Mouse (Mus musculus) MEL (cell line): ENCODE results near the gene Kif5c. TPM values are rescaled to one million over a fixed set of nuclear protein-coding genes. Genes with fewer than 3 reads are reported as not detected.

Experiments
- DNase-seq: peaks from one replicate; pipeline ENCODE4 v3.0.0; 2011; ENCODE audit warnings: low read depth, low spot score
- H3K27ac ChIP-seq: 2 replicates; pipeline ENCODE4 v1.5.1; 2012; ENCODE audit warnings: low read depth, mild to moderate bottlenecking, control low read depth, low read length, moderate library complexity; ENCODE audit not compliant: control insufficient read depth
- H3K27me3 ChIP-seq, 2 experiments: fragments of 150-350 bp in 1 of 2; sonication (generic) in 1 of 2; 2 replicates each; pipeline ENCODE4 v1.6.1; 2012; ENCODE audit warnings: low read length in 2 of 2, mild to moderate bottlenecking in 2 of 2, improper control_type of control experiment in 1 of 2, moderate library complexity in 1 of 2; ENCODE audit not compliant: insufficient read depth in 2 of 2, control insufficient read depth in 1 of 2
- H3K36me3 ChIP-seq, 2 experiments: 2 replicates each; pipeline ENCODE4 v1.6.1; 2012 to 2014; ENCODE audit warnings: low read length in 2 of 2, improper control_type of control experiment in 1 of 2, inconsistent platforms in 1 of 2, mild to moderate bottlenecking in 1 of 2; ENCODE audit not compliant: insufficient read depth in 2 of 2, control insufficient read depth in 1 of 2
- H3K4me1 ChIP-seq, 2 experiments: fragments of 150-350 bp in 1 of 2; sonication (generic) in 1 of 2; 2 replicates each; pipeline ENCODE4 v1.6.1; 2012; ENCODE audit warnings: low read length in 2 of 2, improper control_type of control experiment in 1 of 2, mild to moderate bottlenecking in 1 of 2; ENCODE audit not compliant: insufficient read depth in 2 of 2, control insufficient read depth in 1 of 2
- H3K4me3 ChIP-seq, 2 experiments: fragments of 150-350 bp in 1 of 2; sonication (generic) in 1 of 2; 2 replicates each; pipeline ENCODE4 v1.5.1; 2012; ENCODE audit warnings: low read depth in 2 of 2, low read length in 2 of 2, mild to moderate bottlenecking in 2 of 2, moderate library complexity in 2 of 2, control low read depth in 1 of 2, improper control_type of control experiment in 1 of 2; ENCODE audit not compliant: control insufficient read depth in 1 of 2, insufficient read depth in 1 of 2
- H3K79me2 ChIP-seq: 2 replicates; pipeline ENCODE4 v1.6.1; 2012; ENCODE audit warnings: mild to moderate bottlenecking, low read length, moderate library complexity; ENCODE audit not compliant: control insufficient read depth, poor library complexity, insufficient read depth
- H3K9ac ChIP-seq: 2 replicates; pipeline ENCODE4 v1.6.1; 2012; ENCODE audit warnings: low read depth, mild to moderate bottlenecking, control low read depth, low read length, moderate library complexity; ENCODE audit not compliant: control insufficient read depth, poor library complexity, severe bottlenecking
- H3K9me3 ChIP-seq: fragments of 150-350 bp; sonication (generic); replicated peaks from 2 replicates; pipeline ENCODE4 v1.6.1; 2012; ENCODE audit warnings: mild to moderate bottlenecking, low read length, improper control_type of control experiment, moderate library complexity; ENCODE audit not compliant: insufficient read depth
- BHLHE40 ChIP-seq: IDR thresholded peaks from 2 replicates; pipeline ENCODE4 v1.6.1; 2012; ENCODE audit warnings: low read depth, mild to moderate bottlenecking, inconsistent platforms, low read length, improper control_type of control experiment, borderline replicate concordance
- CHD1 ChIP-seq: IDR thresholded peaks from 2 replicates; pipeline ENCODE4 v1.6.1; 2012; ENCODE audit warnings: low read depth, mild to moderate bottlenecking, inconsistent platforms, low read length, improper control_type of control experiment
- CHD2 ChIP-seq: IDR thresholded peaks from 2 replicates; pipeline ENCODE4 v1.6.1; 2011; ENCODE audit warnings: low read length, improper control_type of control experiment
- CTCF ChIP-seq, 3 experiments: IDR thresholded peaks in 2 of 3; conservative IDR thresholded peaks in 1 of 3; 2 replicates each; pipeline ENCODE4 v1.5.1; 2011 to 2012; ENCODE audit warnings: low read length in 3 of 3, low read depth in 2 of 3, mild to moderate bottlenecking in 2 of 3, improper control_type of control experiment in 1 of 3, inconsistent platforms in 1 of 3, mixed read lengths in 1 of 3, moderate library complexity in 1 of 3; ENCODE audit not compliant: control insufficient read depth in 1 of 3, insufficient read depth in 1 of 3, poor library complexity in 1 of 3, severe bottlenecking in 1 of 3
- ELF1 ChIP-seq: IDR thresholded peaks from 2 replicates; pipeline ENCODE4 v1.6.1; 2014; ENCODE audit warnings: low read depth, mild to moderate bottlenecking, inconsistent platforms, low read length, improper control_type of control experiment, moderate library complexity
- EP300 ChIP-seq, 2 experiments: IDR thresholded peaks; 2 replicates each; pipeline ENCODE4 v1.6.1; 2011; ENCODE audit warnings: improper control_type of control experiment in 2 of 2, low read length in 2 of 2, low read depth in 1 of 2, mild to moderate bottlenecking in 1 of 2
- ETS1 ChIP-seq: IDR thresholded peaks from 2 replicates; pipeline ENCODE4 v1.6.1; 2012; ENCODE audit warnings: low read depth, mild to moderate bottlenecking, inconsistent platforms, low read length, improper control_type of control experiment, moderate library complexity
- GABPA ChIP-seq: IDR thresholded peaks from 2 replicates; pipeline ENCODE4 v1.6.1; 2012; ENCODE audit warnings: low read depth, mild to moderate bottlenecking, inconsistent platforms, low read length, improper control_type of control experiment, moderate library complexity
- GATA1 ChIP-seq: IDR thresholded peaks from 2 replicates; pipeline ENCODE4 v1.6.1; 2011; ENCODE audit warnings: low read depth, low read length, improper control_type of control experiment
- HCFC1 ChIP-seq: IDR thresholded peaks from 2 replicates; pipeline ENCODE4 v1.6.1; 2012; ENCODE audit warnings: low read depth, mild to moderate bottlenecking, inconsistent platforms, low read length, improper control_type of control experiment, moderate library complexity
- JUND ChIP-seq: IDR thresholded peaks from 2 replicates; pipeline ENCODE4 v1.6.1; 2011; ENCODE audit warnings: low read depth, mild to moderate bottlenecking, improper control_type of control experiment, low read length
- KAT2A ChIP-seq: conservative IDR thresholded peaks from 2 replicates; pipeline ENCODE4 v1.6.1; 2012; ENCODE audit warnings: low read depth, low read length, improper control_type of control experiment, inconsistent platforms
- MAX ChIP-seq: IDR thresholded peaks from 2 replicates; pipeline ENCODE4 v1.6.1; 2011; ENCODE audit warnings: low read length, improper control_type of control experiment
- MEF2A ChIP-seq: IDR thresholded peaks from 2 replicates; pipeline ENCODE4 v1.6.1; 2014; ENCODE audit warnings: low read depth, mild to moderate bottlenecking, inconsistent platforms, low read length, improper control_type of control experiment; ENCODE audit not compliant: poor library complexity, insufficient replicate concordance, severe bottlenecking; ENCODE audit errors: extremely low read depth
- MYB ChIP-seq: IDR thresholded peaks from 2 replicates; pipeline ENCODE4 v1.6.1; 2011; ENCODE audit warnings: mild to moderate bottlenecking, low read depth, low read length, improper control_type of control experiment
- NELFE ChIP-seq: IDR thresholded peaks from 2 replicates; pipeline ENCODE4 v1.6.1; 2011; ENCODE audit warnings: low read depth, low read length, improper control_type of control experiment
- POLR2A ChIP-seq, 2 experiments: IDR thresholded peaks; 2 replicates each; pipeline ENCODE4 v1.6.1; 2011 to 2012; ENCODE audit warnings: low read length in 2 of 2, mild to moderate bottlenecking in 2 of 2, control low read depth in 1 of 2, improper control_type of control experiment in 1 of 2, low read depth in 1 of 2, moderate library complexity in 1 of 2; ENCODE audit not compliant: control insufficient read depth in 1 of 2, insufficient read depth in 1 of 2, poor library complexity in 1 of 2
- POLR2AphosphoS2 ChIP-seq: IDR thresholded peaks from 2 replicates; pipeline ENCODE4 v1.6.1; 2011; ENCODE audit warnings: low read length, improper control_type of control experiment
- POLR2AphosphoS5 ChIP-seq: IDR thresholded peaks from 2 replicates; pipeline ENCODE4 v1.6.1; 2012; ENCODE audit warnings: low read depth, borderline replicate concordance, mild to moderate bottlenecking, inconsistent platforms, low read length, moderate library complexity, mixed read lengths
- RCOR1 ChIP-seq: IDR thresholded peaks from 2 replicates; pipeline ENCODE4 v1.6.1; 2012; ENCODE audit warnings: low read depth, mild to moderate bottlenecking, inconsistent platforms, low read length, improper control_type of control experiment
- SMC3 ChIP-seq: IDR thresholded peaks from 2 replicates; pipeline ENCODE4 v1.6.1; 2011; ENCODE audit warnings: low read depth, low read length, improper control_type of control experiment
- TAL1 ChIP-seq: IDR thresholded peaks from 2 replicates; pipeline ENCODE4 v1.6.1; 2012; ENCODE audit warnings: mild to moderate bottlenecking, inconsistent platforms, low read length, moderate library complexity, mixed read lengths
- TBP ChIP-seq: IDR thresholded peaks from 2 replicates; pipeline ENCODE4 v1.8.0; 2011; ENCODE audit warnings: low read depth, low read length, improper control_type of control experiment
- TCF12 ChIP-seq: IDR thresholded peaks from 2 replicates; pipeline ENCODE4 v1.6.1; 2014; ENCODE audit warnings: low read depth, mild to moderate bottlenecking, inconsistent platforms, low read length, improper control_type of control experiment, moderate library complexity
- UBTF ChIP-seq: IDR thresholded peaks from 2 replicates; pipeline ENCODE4 v1.6.1; 2012; ENCODE audit warnings: low read depth, mild to moderate bottlenecking, inconsistent platforms, low read length, improper control_type of control experiment, moderate library complexity, borderline replicate concordance; ENCODE audit not compliant: insufficient read depth
- USF1 ChIP-seq: IDR thresholded peaks from 2 replicates; pipeline ENCODE4 v1.6.1; 2014; ENCODE audit warnings: low read depth, mild to moderate bottlenecking, inconsistent platforms, low read length, improper control_type of control experiment, moderate library complexity
- USF2 ChIP-seq, 2 experiments: IDR thresholded peaks; 2 replicates each; pipeline ENCODE4 v1.6.1; 2011 to 2012; ENCODE audit warnings: improper control_type of control experiment in 2 of 2, low read length in 2 of 2, borderline replicate concordance in 1 of 2, inconsistent platforms in 1 of 2, low read depth in 1 of 2, mild to moderate bottlenecking in 1 of 2; ENCODE audit not compliant: insufficient read depth in 1 of 2
- polyA plus RNA-seq, 2 experiments: library from polyadenylated mRNA; stranded (reverse) in 1 of 2; unstranded in 1 of 2; fragments of >175 nt in 1 of 2; fragments of >200 nt in 1 of 2; gene quantifications; 2 replicates each; pipeline versions ENCODE4 v1.2.1 to v1.2.4; 2012; ENCODE audit warnings: low replicate concordance in 2 of 2, low read depth in 1 of 2; ENCODE audit not compliant: insufficient read length in 2 of 2, insufficient read depth in 1 of 2, missing spikeins in 1 of 2
- total RNA-seq: library from RNA; depleted of rRNA; stranded (reverse); fragments of 300-350 nt; gene quantifications from 2 replicates; pipeline ENCODE4 v1.2.3, GENCODE M21; 2012

The Kif5c gene
- total and polyA plus RNA-seq, 3 experiments, result 0.26 to 0.39 TPM; not detected in 1

DNA sequence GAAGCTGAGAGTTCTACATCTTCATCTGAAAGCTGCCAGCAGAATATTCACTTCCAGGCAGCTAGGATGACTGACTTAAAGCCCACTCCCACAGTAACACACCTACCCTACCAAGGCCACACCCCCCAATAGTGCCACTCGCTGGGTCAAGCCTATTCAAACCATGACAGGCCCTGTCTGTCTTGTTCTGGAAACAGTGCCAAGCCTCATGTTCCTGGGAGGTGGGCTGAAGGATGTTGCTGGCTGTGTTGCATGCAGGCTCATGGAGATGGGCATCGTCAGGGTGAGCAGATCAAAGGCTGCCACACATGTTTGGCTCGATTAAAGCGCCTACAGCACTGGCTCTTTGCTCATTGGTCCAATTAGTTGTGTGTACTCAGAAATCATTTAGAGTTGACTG, 39.9 kb downstream of the Kif5c start:
- H3K9ac ChIP-seq, result no peak overlapping the region
- H3K4me1 ChIP-seq, result no peaks in the 10 kb centered on the region
- no peaks in the 10 kb centered on the region for H3K79me2 ChIP-seq
- H3K36me3 ChIP-seq, result no peaks in the 10 kb centered on the region
- TF ChIP-seq SMC3, result no peak
- no peak for TF ChIP-seq MEF2A
- TF ChIP-seq CTCF (IDR thresholded peaks at IDR 0.05 in 2 of 3, conservative IDR thresholded peaks at IDR 0.05 in 1 of 3; ENCODE audit: control insufficient read depth in 1 of 3, insufficient read depth in 1 of 3, low read depth in 2 of 3, low read length in 3 of 3, poor library complexity in 1 of 3, severe bottlenecking in 1 of 3), result no peak
- TF ChIP-seq GATA1, result no peak
- no peak for TF ChIP-seq USF1
- no peak for TF ChIP-seq POLR2A (IDR thresholded peaks at IDR 0.05; ENCODE audit: control insufficient read depth in 1 of 2, insufficient read depth in 1 of 2, low read depth in 1 of 2, low read length in 2 of 2, poor library complexity in 1 of 2)
- no peak for TF ChIP-seq JUND
- TF ChIP-seq RCOR1, result no peak
- no peak for TF ChIP-seq KAT2A
- no peak for TF ChIP-seq BHLHE40
- DNase-seq, result no peak
- H3K27ac ChIP-seq, result no peak overlapping the region
- H3K9me3 ChIP-seq, result no peaks in the 10 kb centered on the region
- H3K4me3 ChIP-seq, result no peak overlapping the region
- no peaks in the 10 kb centered on the region for H3K27me3 ChIP-seq

DNA sequence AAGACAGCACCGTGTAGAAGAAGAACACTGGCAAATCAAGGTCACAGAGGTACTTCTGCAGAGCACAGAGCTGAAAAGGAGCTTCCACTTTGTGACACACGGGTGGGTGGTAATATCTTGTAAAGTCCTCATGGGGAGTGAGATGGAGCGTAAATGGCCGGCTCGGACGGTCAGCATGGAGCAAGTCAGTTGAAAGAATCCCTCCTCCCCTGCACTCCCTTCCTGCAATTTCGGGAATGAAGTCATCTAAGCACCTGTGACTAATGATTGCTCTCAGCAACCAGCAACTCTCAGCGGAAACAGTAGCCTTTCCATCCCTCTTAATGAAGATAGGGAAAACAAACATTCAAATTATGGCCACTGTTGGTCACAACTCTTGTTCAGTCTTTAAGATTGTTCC, 40.9 kb downstream of the Kif5c start:
- Histone ChIP-seq H3K9me3 (no peaks in the 10 kb centered on the region), H3K27ac (no peak overlapping the region), H3K27me3 (no peaks in the 10 kb centered on the region), H3K4me3 (no peak overlapping the region)
- no peak for DNase-seq
- TF ChIP-seq CHD2 (no peak), USF2 (IDR thresholded peaks at IDR 0.05; ENCODE audit: borderline replicate concordance in 1 of 2, insufficient read depth in 1 of 2, low read depth in 1 of 2, low read length in 2 of 2) (no peak)
- TF ChIP-seq, all 39 proteins: peak for 0
- Histone ChIP-seq H3K9ac (no peak overlapping the region), H3K4me1 (no peaks in the 10 kb centered on the region), H3K36me3 (no peaks in the 10 kb centered on the region), H3K79me2 (no peaks in the 10 kb centered on the region)

DNA sequence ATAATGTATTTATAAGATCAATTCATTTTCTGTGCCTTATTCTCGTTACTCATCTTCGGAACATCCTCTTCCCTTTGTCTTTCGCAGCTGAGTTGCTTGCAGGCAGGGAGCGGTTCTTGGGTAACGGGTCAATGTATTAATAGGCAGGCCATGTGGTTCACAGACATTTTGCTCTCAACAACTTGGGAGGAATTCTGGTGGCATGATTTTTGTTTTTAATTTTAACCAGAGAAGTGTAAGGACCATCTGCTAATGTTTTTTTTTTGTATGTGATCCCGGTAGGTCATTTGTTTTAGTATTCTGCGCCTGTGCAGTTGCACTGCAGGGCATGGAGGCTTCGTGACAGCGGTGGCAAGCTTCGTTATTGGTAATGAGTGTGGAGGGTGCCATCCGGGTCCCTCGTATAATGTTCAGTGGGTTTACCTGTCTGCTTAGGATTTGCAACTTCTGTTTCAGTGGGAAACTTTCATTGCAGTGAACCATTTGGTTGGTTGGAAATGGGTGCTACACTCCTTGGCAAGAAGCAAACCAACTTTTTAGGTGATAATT, 41.4 kb downstream of the Kif5c start:
- Histone ChIP-seq H3K36me3 (no peaks in the 10 kb centered on the region), H3K79me2 (no peaks in the 10 kb centered on the region), H3K27me3 (no peaks in the 10 kb centered on the region), H3K27ac (no peak overlapping the region), H3K4me3 (no peak overlapping the region), H3K9me3 (no peaks in the 10 kb centered on the region), H3K4me1 (no peaks in the 10 kb centered on the region), H3K9ac (no peak overlapping the region)
- DNase-seq, result no peak
- TF ChIP-seq TAL1 (no peak), EP300 (IDR thresholded peaks at IDR 0.05; ENCODE audit: low read depth in 1 of 2, low read length in 2 of 2) (no peak), TCF12 (no peak), HCFC1 (no peak), NELFE (no peak), KAT2A (no peak), CTCF (IDR thresholded peaks at IDR 0.05 in 2 of 3, conservative IDR thresholded peaks at IDR 0.05 in 1 of 3; ENCODE audit: control insufficient read depth in 1 of 3, insufficient read depth in 1 of 3, low read depth in 2 of 3, low read length in 3 of 3, poor library complexity in 1 of 3, severe bottlenecking in 1 of 3) (no peak), GABPA (no peak), MYB (no peak), ELF1 (no peak), ETS1 (no peak), TBP (no peak), POLR2AphosphoS2 (no peak), MAX (no peak), CHD1 (no peak), POLR2AphosphoS5 (no peak), UBTF (no peak)
